In genomic region chr17:5129606-5130005, GRCm38 (mm10) we compare ENCODE assay signal across 25 mouse cellular contexts.
"Had no signal": no experiment of that assay in that cellular context is flagged by ENCODE, and none has a peak within 500 bp of the region (broad histone marks: within the 10 kb centered on the region; RNA-seq: fewer than 3 reads in every experiment).

No protein-coding gene starts in this region.

- H3K4me2 ChIP-seq: embryonic facial prominence, embryonic 12.5 days; embryonic facial prominence, embryonic 13.5 days; embryonic facial prominence, embryonic 15.5 days; forebrain, embryonic 12.5 days; forebrain, embryonic 13.5 days; forebrain, embryonic 15.5 days had no signal

- H3K4me3 ChIP-seq: embryonic facial prominence, embryonic 10.5 days; embryonic facial prominence, embryonic 12.5 days; embryonic facial prominence, embryonic 13.5 days; embryonic facial prominence, embryonic 15.5 days; erythroblast, embryonic 14.5 days; forebrain, embryonic 10.5 days; forebrain, embryonic 12.5 days; forebrain, embryonic 13.5 days; forebrain, embryonic 15.5 days; heart, adult 2 months had no signal

- DNase-seq: cerebellum, adult 8-10 months; cerebellum, adult 9-10 months; cerebellum, adult 9-11 months; cerebellum, postnatal 10 days; cerebellum, postnatal 14 days; cerebellum, postnatal 25 days; cerebellum, postnatal 36 days; embryo, embryonic 11 days; forebrain, postnatal 0 days; gastrocnemius, postnatal 10 days; gastrocnemius, postnatal 14 days; gastrocnemius, postnatal 36 days; heart, adult 18-20 months; heart, adult 2 months had no signal

- H3K36me3 ChIP-seq: embryonic facial prominence, embryonic 12.5 days; forebrain, embryonic 12.5 days; forebrain, embryonic 15.5 days had no signal

- H3K27me3 ChIP-seq: embryonic facial prominence, embryonic 12.5 days; embryonic facial prominence, embryonic 13.5 days; embryonic facial prominence, embryonic 15.5 days; forebrain, embryonic 12.5 days; forebrain, embryonic 13.5 days; forebrain, embryonic 15.5 days had no signal

- H3K9ac ChIP-seq: embryonic facial prominence, embryonic 12.5 days; embryonic facial prominence, embryonic 15.5 days; forebrain, embryonic 12.5 days; forebrain, embryonic 13.5 days; forebrain, embryonic 15.5 days; forebrain, postnatal 0 days had no signal

- ATAC-seq: forebrain, embryonic 13.5 days; forebrain, embryonic 14.5 days; forebrain, embryonic 15.5 days; forebrain, embryonic 16.5 days; forebrain, postnatal 0 days had no signal

- H3K27ac ChIP-seq: embryonic facial prominence, embryonic 10.5 days; embryonic facial prominence, embryonic 12.5 days; forebrain, embryonic 10.5 days; forebrain, embryonic 12.5 days; forebrain, embryonic 13.5 days; forebrain, embryonic 15.5 days; heart, adult 2 months had no signal

- H3K9me3 ChIP-seq: embryonic facial prominence, embryonic 10.5 days; embryonic facial prominence, embryonic 12.5 days; embryonic facial prominence, embryonic 13.5 days; embryonic facial prominence, embryonic 15.5 days; forebrain, embryonic 10.5 days; forebrain, embryonic 12.5 days; forebrain, embryonic 13.5 days; forebrain, embryonic 15.5 days had no signal
